Mouse (Mus musculus) neural tube, embryonic 13.5 days (tissue): ENCODE data around the gene Syt15. TPM values are rescaled to one million over a fixed set of nuclear protein-coding genes. Genes with fewer than 3 reads are reported as not detected.
A peak's percentile ranks its signal among the peaks of the same experiment; 100 is the strongest.
"Not testable (repeated sequence)": the region's sequence is repeated elsewhere in the genome, so short reads cannot be mapped to it uniquely, and the experiment has no call there.

Experiments used
- ATAC-seq: fragments of 200-750 bp; cut with Nextera tagmentation; 2 replicates; pipeline ENCODE4 v1.8.0; 2017; ENCODE audit warnings: low read depth, mild to moderate bottlenecking, moderate TSS enrichment, moderate library complexity
- H3K27ac ChIP-seq: fragments of 300-500 bp; sonication (generic); replicated peaks from 2 replicates; pipeline ENCODE4 v1.5.1; 2015; ENCODE audit warnings: moderate library complexity, mild to moderate bottlenecking, inconsistent platforms
- H3K27me3 ChIP-seq: fragments of 300-500 bp; sonication (generic); 2 replicates; pipeline ENCODE4 v1.6.1; 2015; ENCODE audit warnings: mild to moderate bottlenecking, inconsistent platforms
- H3K36me3 ChIP-seq: fragments of 300-500 bp; sonication (generic); 2 replicates; pipeline ENCODE4 v1.6.1; 2015; ENCODE audit warnings: mild to moderate bottlenecking, inconsistent platforms
- H3K4me1 ChIP-seq: fragments of 300-500 bp; sonication (generic); replicated peaks from 2 replicates; pipeline ENCODE4 v1.6.1; 2015; ENCODE audit warnings: inconsistent platforms
- H3K4me2 ChIP-seq: fragments of 300-500 bp; sonication (generic); 2 replicates; pipeline ENCODE4 v1.6.1; 2015; ENCODE audit warnings: inconsistent platforms, mild to moderate bottlenecking, moderate library complexity
- H3K4me3 ChIP-seq: fragments of 300-500 bp; sonication (generic); 2 replicates; pipeline ENCODE4 v1.5.1; 2015; ENCODE audit warnings: mild to moderate bottlenecking, inconsistent platforms
- H3K9ac ChIP-seq: fragments of 300-500 bp; sonication (generic); 2 replicates; pipeline ENCODE4 v1.6.1; 2015; ENCODE audit warnings: moderate library complexity, mild to moderate bottlenecking, inconsistent platforms
- H3K9me3 ChIP-seq: fragments of 300-500 bp; sonication (generic); 2 replicates; pipeline ENCODE4 v1.6.1; 2016; ENCODE audit warnings: inconsistent platforms
- WGBS: fragments of 180-500 bp; shearing (Covaris S2); methylation state at CpG from one replicate; pipeline ENCODE4 v1.1.7; 2015; 5-methylcytosine and 5-hydroxymethylcytosine counted together
- polyA plus RNA-seq: library from polyadenylated mRNA; unstranded; fragments of >200 nt; fragmentation: Nextera tagmentation; extraction: Ambion mirVana; gene quantifications from 2 replicates; pipeline ENCODE4 v1.2.1, GENCODE M21; 2015

Syt15 gene
- polyA plus RNA-seq, 1 experiment from 2014 or later = 0.54 TPM

GRCm38 (mm10) chr14:34232340-34232739, 12.9 kb downstream of the Syt15 start:
- Histone ChIP-seq H3K4me3 (no peak overlapping the region), H3K4me1 (peaks cover 6% of the 10 kb centered on the region), H3K9me3 (no peaks in the 10 kb centered on the region), H3K4me2 (no peak overlapping the region), H3K9ac (no peak overlapping the region), H3K36me3 (no peaks in the 10 kb centered on the region), H3K27me3 (no peaks in the 10 kb centered on the region), H3K27ac (no peak overlapping the region)
- no peak for ATAC-seq
- WGBS = 46% methylated on average over 7 of the region's 7 CpGs

GRCm38 (mm10) chr14:34232866-34233680, 13.7 kb downstream of the Syt15 start:
- Histone ChIP-seq H3K4me1 (peaks cover 6% of the 10 kb centered on the region), H3K4me3 (no peak overlapping the region), H3K4me2 (no peak overlapping the region), H3K9ac (no peak overlapping the region), H3K27ac (no peak overlapping the region), H3K27me3 (no peaks in the 10 kb centered on the region), H3K36me3 (no peaks in the 10 kb centered on the region), H3K9me3 (no peaks in the 10 kb centered on the region)
- no peak for ATAC-seq
- WGBS = 88% methylated on average over 9 of the region's 9 CpGs

DNA sequence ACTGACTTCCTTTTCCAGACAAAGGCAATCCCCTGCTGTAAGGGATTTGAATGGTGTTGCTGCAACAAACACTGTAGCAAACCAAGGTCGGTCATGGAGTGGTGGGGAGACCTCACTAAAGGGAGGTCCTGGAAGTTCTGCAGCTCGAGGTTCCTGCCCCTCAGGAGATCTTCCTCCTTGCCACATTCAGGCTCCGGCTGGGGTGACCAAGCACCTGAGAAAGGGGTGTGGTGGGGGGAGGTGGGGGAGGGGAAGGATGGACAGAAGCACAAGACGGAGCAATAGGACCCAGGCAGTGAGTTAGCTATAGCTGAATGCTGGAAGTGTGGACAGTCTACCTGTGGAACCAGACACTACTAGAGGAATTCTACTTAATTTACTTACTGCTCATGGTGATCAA, 14.5 kb downstream of the Syt15 start:
- no peak for ATAC-seq
- Histone ChIP-seq H3K9me3 (no peaks in the 10 kb centered on the region), H3K9ac (no peak overlapping the region), H3K4me3 (no peak overlapping the region), H3K27ac (no peak overlapping the region), H3K4me2 (no peak overlapping the region), H3K36me3 (no peaks in the 10 kb centered on the region), H3K4me1 (peaks cover 6% of the 10 kb centered on the region), H3K27me3 (no peaks in the 10 kb centered on the region)
- 65% methylated on average over 4 of the region's 4 CpGs for WGBS

- H3K4me3 ChIP-seq = peak overlapping the region; percentile 32
- peak overlapping the region; percentile 65 for H3K9ac ChIP-seq
- H3K9me3 ChIP-seq = no peaks in the 10 kb centered on the region
- peak overlapping the region; percentile 56 for H3K4me2 ChIP-seq
- WGBS = 5% methylated on average over 16 of the region's 16 CpGs
- ATAC-seq = peak; percentile 98
- H3K27me3 ChIP-seq = no peaks in the 10 kb centered on the region
- H3K4me1 ChIP-seq = peaks cover 6% of the 10 kb centered on the region
- H3K36me3 ChIP-seq = no peaks in the 10 kb centered on the region
- H3K27ac ChIP-seq = no peak overlapping the region
These were observed 15.4 kb downstream of the Syt15 start for GRCm38 (mm10) chr14:34234630-34235380.

GRCm38 (mm10) chr14:34240263-34240662, 20.9 kb downstream of the Syt15 start:
- no peaks in the 10 kb centered on the region for H3K9me3 ChIP-seq
- H3K27me3 ChIP-seq = no peaks in the 10 kb centered on the region
- no peaks in the 10 kb centered on the region for H3K36me3 ChIP-seq
- no peak overlapping the region for H3K4me3 ChIP-seq
- H3K4me2 ChIP-seq = no peak overlapping the region
- 92% methylated on average over 10 of the region's 10 CpGs for WGBS
- H3K27ac ChIP-seq = no peak overlapping the region
- no peak for ATAC-seq
- no peak overlapping the region for H3K9ac ChIP-seq
- no peaks in the 10 kb centered on the region for H3K4me1 ChIP-seq

GRCm38 (mm10) chr14:34240676-34241075, 21.3 kb downstream of the Syt15 start:
- 85% methylated on average over 6 of the region's 6 CpGs for WGBS
- no peaks in the 10 kb centered on the region for H3K27me3 ChIP-seq
- H3K9ac ChIP-seq = no peak overlapping the region
- H3K4me1 ChIP-seq = no peaks in the 10 kb centered on the region
- no peak overlapping the region for H3K4me2 ChIP-seq
- H3K27ac ChIP-seq = no peak overlapping the region
- H3K4me3 ChIP-seq = no peak overlapping the region
- no peak for ATAC-seq
- H3K36me3 ChIP-seq = no peaks in the 10 kb centered on the region
- H3K9me3 ChIP-seq = no peaks in the 10 kb centered on the region

DNA sequence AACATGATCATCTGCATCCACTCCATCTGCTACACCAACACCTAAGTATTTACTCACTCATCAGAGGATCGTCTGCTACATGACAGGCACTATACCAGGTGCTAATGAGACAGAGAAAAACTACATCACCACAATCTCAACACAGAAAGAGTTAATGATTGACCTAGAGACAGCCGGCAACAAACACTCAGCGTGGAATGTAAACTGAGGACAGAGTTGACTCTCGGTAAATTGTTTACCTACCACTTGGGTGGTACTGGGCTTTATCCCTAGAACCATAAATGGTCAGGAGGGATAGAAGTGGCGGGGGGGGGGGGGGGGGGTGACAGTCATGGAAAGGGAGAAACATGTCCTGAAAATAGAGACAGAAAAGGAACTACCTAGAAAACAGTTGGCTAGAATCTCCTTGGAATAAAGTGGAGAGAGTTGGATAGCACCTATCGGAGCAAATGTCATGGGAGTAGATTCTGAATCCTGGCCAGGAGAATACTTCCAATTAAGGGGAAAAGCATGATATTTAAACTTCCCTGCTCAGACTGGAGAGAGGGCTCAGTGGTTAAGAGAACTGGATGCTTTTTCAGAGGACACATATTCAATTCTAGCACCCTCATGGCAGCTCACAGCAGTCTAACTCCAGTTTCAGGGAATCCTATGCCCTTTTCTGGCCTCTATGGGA, 33.2 kb downstream of the Syt15 start:
- ATAC-seq = no peak
- WGBS = 63% methylated on average over 6 of the region's 6 CpGs
- H3K27me3 ChIP-seq = no peaks in the 10 kb centered on the region
- no peak overlapping the region for H3K4me2 ChIP-seq
- H3K9me3 ChIP-seq = no peaks in the 10 kb centered on the region
- no peak overlapping the region for H3K27ac ChIP-seq
- no peak overlapping the region for H3K4me3 ChIP-seq
- H3K36me3 ChIP-seq = no peaks in the 10 kb centered on the region
- H3K4me1 ChIP-seq = no peaks in the 10 kb centered on the region
- no peak overlapping the region for H3K9ac ChIP-seq

- 91% methylated on average over 4 of the region's 4 CpGs for WGBS
These were observed 33.9 kb downstream of the Syt15 start for GRCm38 (mm10) chr14:34253261-34253660.

GRCm38 (mm10) chr14:34258525-34258924, 39.1 kb downstream of the Syt15 start:
- not testable (repeated sequence) for H3K4me2 ChIP-seq, H3K4me3 ChIP-seq, H3K36me3 ChIP-seq, H3K4me1 ChIP-seq, H3K27ac ChIP-seq, H3K9ac ChIP-seq, ATAC-seq, H3K27me3 ChIP-seq, H3K9me3 ChIP-seq
- WGBS = 74% methylated on average over 3 of the region's 3 CpGs

More at GRCm38 (mm10) chr14:34253261-34253660, 33.9 kb downstream of the Syt15 start:
- no peaks in the 10 kb centered on the region for H3K4me1 ChIP-seq
- no peak overlapping the region for H3K4me3 ChIP-seq
- no peak overlapping the region for H3K9ac ChIP-seq
- no peaks in the 10 kb centered on the region for H3K36me3 ChIP-seq
- no peak overlapping the region for H3K4me2 ChIP-seq
- H3K27ac ChIP-seq = no peak overlapping the region
- no peaks in the 10 kb centered on the region for H3K9me3 ChIP-seq
- no peaks in the 10 kb centered on the region for H3K27me3 ChIP-seq
- no peak for ATAC-seq

DNA sequence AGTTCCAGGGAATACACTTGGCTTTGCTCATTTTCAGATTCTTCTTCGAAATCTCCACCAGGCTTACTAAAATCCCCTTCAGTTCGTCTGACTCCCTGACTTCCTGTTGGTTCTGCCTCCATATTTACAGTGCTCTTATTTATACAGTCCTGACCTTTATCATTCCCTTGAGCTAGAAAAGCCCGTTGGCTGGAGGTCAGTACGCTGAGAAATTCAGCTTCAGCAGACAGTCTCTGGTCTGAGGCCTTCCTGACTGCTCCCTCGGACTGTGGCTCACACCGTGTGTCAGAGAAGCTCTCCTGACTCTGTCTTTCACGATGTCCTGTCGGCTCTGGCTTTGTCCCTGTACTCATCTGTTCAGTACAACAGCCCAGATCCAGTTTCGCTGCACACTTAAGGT, 48.7 kb downstream of the Syt15 start:
- H3K4me3 ChIP-seq = no peak overlapping the region
- WGBS = 83% methylated on average over 9 of the region's 9 CpGs
- no peaks in the 10 kb centered on the region for H3K36me3 ChIP-seq
- H3K27ac ChIP-seq = no peak overlapping the region
- no peak for ATAC-seq
- H3K4me1 ChIP-seq = no peaks in the 10 kb centered on the region
- no peaks in the 10 kb centered on the region for H3K27me3 ChIP-seq
- no peaks in the 10 kb centered on the region for H3K9me3 ChIP-seq
- no peak overlapping the region for H3K9ac ChIP-seq
- no peak overlapping the region for H3K4me2 ChIP-seq

- H3K27ac ChIP-seq = no peak overlapping the region
- H3K4me1 ChIP-seq = no peaks in the 10 kb centered on the region
- no peaks in the 10 kb centered on the region for H3K9me3 ChIP-seq
- H3K9ac ChIP-seq = no peak overlapping the region
- no peak overlapping the region for H3K4me3 ChIP-seq
- no peak for ATAC-seq
- H3K4me2 ChIP-seq = no peak overlapping the region
- H3K36me3 ChIP-seq = no peaks in the 10 kb centered on the region
- 55% methylated on average over 2 of the region's 2 CpGs for WGBS
- no peaks in the 10 kb centered on the region for H3K27me3 ChIP-seq
These were observed 53.9 kb downstream of the Syt15 start for GRCm38 (mm10) chr14:34273280-34273679.

GRCm38 (mm10) chr14:34274141-34274540, 54.7 kb downstream of the Syt15 start:
- no peak for ATAC-seq
- Histone ChIP-seq H3K36me3 (no peaks in the 10 kb centered on the region), H3K9me3 (no peaks in the 10 kb centered on the region), H3K4me2 (no peak overlapping the region), H3K4me3 (no peak overlapping the region), H3K27ac (no peak overlapping the region), H3K4me1 (no peaks in the 10 kb centered on the region), H3K27me3 (no peaks in the 10 kb centered on the region), H3K9ac (no peak overlapping the region)
- WGBS = 93% methylated on average over 3 of the region's 3 CpGs
